Mouse (Mus musculus): ENCODE measurements around the gene Lin28a. TPM values are rescaled to one million over a fixed set of nuclear protein-coding genes. Genes with fewer than 3 reads are reported as not detected.

The Lin28a gene
- total RNA-seq (2021): not detected
- long read RNA-seq, experiment 1: 0 reads
- long read RNA-seq, experiment 2: 0 reads

GRCm38 (mm10) chr4:134018779-134019145 is at the start of gene Lin28a:
Gene Lin28a, minus strand, starts transcription at chr4:134018841.
- DNase-seq: no peak

- DNase-seq: no peak
These were observed 49.3 kb upstream of the Lin28a start for GRCm38 (mm10) chr4:134067833-134068544.

GRCm38 (mm10) chr4:134067383-134067782 is 48.7 kb upstream of the Lin28a start:
- DNase-seq: no peak

GRCm38 (mm10) chr4:134065431-134066004 is 46.9 kb upstream of the Lin28a start:
- no peak for DNase-seq

GRCm38 (mm10) chr4:134062561-134062960 is 43.9 kb upstream of the Lin28a start:
- DNase-seq: no peak

- DNase-seq: no peak
These were observed 43.4 kb upstream of the Lin28a start for GRCm38 (mm10) chr4:134061944-134062446.

- DNase-seq: no peak
These were observed 42.7 kb upstream of the Lin28a start for GRCm38 (mm10) chr4:134061166-134061830.

- no peak for DNase-seq
These were observed 41.7 kb upstream of the Lin28a start, which contains the start of gene Crybg2 for GRCm38 (mm10) chr4:134060135-134060865. Gene Crybg2, plus strand, starts transcription at chr4:134060815.

- DNase-seq: no peak
These were observed 40.3 kb upstream of the Lin28a start for GRCm38 (mm10) chr4:134058908-134059307.

GRCm38 (mm10) chr4:134058166-134058715 is 39.6 kb upstream of the Lin28a start:
- DNase-seq: peak in 1 of 2 experiments; percentile 20

GRCm38 (mm10) chr4:134053538-134053937 is 34.9 kb upstream of the Lin28a start, which contains the start of gene Zfp683:
Gene Zfp683, plus strand, starts transcription at chr4:134053838.
- no peak for DNase-seq

- DNase-seq: no peak
These were observed 33.9 kb upstream of the Lin28a start for GRCm38 (mm10) chr4:134052560-134052959.

GRCm38 (mm10) chr4:134051912-134052311 is 33.3 kb upstream of the Lin28a start:
- no peak for DNase-seq

GRCm38 (mm10) chr4:134047648-134048047 is 29.0 kb upstream of the Lin28a start:
- DNase-seq: no peak

GRCm38 (mm10) chr4:134043041-134043440 is 24.4 kb upstream of the Lin28a start:
- DNase-seq: no peak

- no peak for DNase-seq
These were observed 22.9 kb upstream of the Lin28a start for GRCm38 (mm10) chr4:134041317-134042123.

- DNase-seq: peak; percentile 77 to 86
These were observed 17.3 kb upstream of the Lin28a start for GRCm38 (mm10) chr4:134035953-134036352.

GRCm38 (mm10) chr4:134025802-134026201 is 7.2 kb upstream of the Lin28a start:
- no peak for DNase-seq

- peak; percentile 80 to 83 for DNase-seq
These were observed 2.0 kb upstream of the Lin28a start for GRCm38 (mm10) chr4:134020621-134021020.

- no peak for DNase-seq
These were observed 1.2 kb upstream of the Lin28a start for GRCm38 (mm10) chr4:134019641-134020351.
